Mouse (Mus musculus) liver, embryonic 11.5 days (tissue): ENCODE data around the gene Ptpn9. TPM values are rescaled to one million over a fixed set of nuclear protein-coding genes. Genes with fewer than 3 reads are reported as not detected.
"Not testable (repeated sequence)": the region's sequence is repeated elsewhere in the genome, so short reads cannot be mapped to it uniquely, and the experiment has no call there.

Experiments
- ATAC-seq: fragments of 200-750 bp; cut with Nextera tagmentation; replicated peaks from 2 replicates; pipeline ENCODE4 v1.8.0; 2017; ENCODE audit warnings: moderate number of reproducible peaks, mild to moderate bottlenecking, moderate TSS enrichment, moderate library complexity; ENCODE audit not compliant: low FRiP score
- DNase-seq: peaks from one replicate; pipeline ENCODE4 v3.0.0-alpha.2; 2017; ENCODE audit warnings: low spot score
- H3K27ac ChIP-seq: fragments of 300-500 bp; sonication (generic); 2 replicates; pipeline ENCODE4 v1.5.1; 2014; ENCODE audit warnings: mild to moderate bottlenecking, low read depth, low read length, control low read depth
- H3K27me3 ChIP-seq: fragments of 300-500 bp; sonication (generic); replicated peaks from 2 replicates; pipeline ENCODE4 v1.6.1; 2014; ENCODE audit warnings: low read length, mixed read lengths; ENCODE audit not compliant: control insufficient read depth, insufficient read depth
- H3K36me3 ChIP-seq: fragments of 300-500 bp; sonication (generic); 2 replicates; pipeline ENCODE4 v1.6.1; 2014; ENCODE audit warnings: mild to moderate bottlenecking, low read length, moderate library complexity, mixed read lengths; ENCODE audit not compliant: control insufficient read depth, insufficient read depth
- H3K4me1 ChIP-seq: fragments of 300-500 bp; sonication (generic); replicated peaks from 2 replicates; pipeline ENCODE4 v1.6.1; 2014; ENCODE audit warnings: low read length, mixed read lengths; ENCODE audit not compliant: control insufficient read depth, insufficient read depth
- H3K4me2 ChIP-seq: fragments of 300-500 bp; sonication (generic); 2 replicates; pipeline ENCODE4 v1.6.1; 2014; ENCODE audit warnings: mild to moderate bottlenecking, control low read depth, moderate library complexity
- H3K4me3 ChIP-seq: fragments of 300-500 bp; sonication (generic); 2 replicates; pipeline ENCODE4 v1.5.1; 2014; ENCODE audit warnings: low read depth, low read length, control low read depth
- H3K9ac ChIP-seq: fragments of 300-500 bp; sonication (generic); 2 replicates; pipeline ENCODE4 v1.6.1; 2014; ENCODE audit warnings: low read depth, low read length, control low read depth
- H3K9me3 ChIP-seq: fragments of 300-500 bp; sonication (generic); 2 replicates; pipeline ENCODE4 v1.6.1; 2016; ENCODE audit warnings: low read length, inconsistent platforms, mixed read lengths; ENCODE audit not compliant: control insufficient read depth
- WGBS: fragments of 180-500 bp; shearing (Covaris S2); extraction: QIAGEN DNeasy Blood & Tissue Kit; methylation state at CpG from one replicate; pipeline ENCODE4 v1.1.7; 2014; 5-methylcytosine and 5-hydroxymethylcytosine counted together
- polyA plus RNA-seq: library from polyadenylated mRNA; unstranded; fragments of >200 nt; fragmentation: Nextera tagmentation; extraction: Ambion mirVana; gene quantifications from 2 replicates; pipeline ENCODE4 v1.2.1, GENCODE M21; 2014

Gene Ptpn9
- 14.0 and 14.8 TPM in 2 replicates for polyA plus RNA-seq

DNA sequence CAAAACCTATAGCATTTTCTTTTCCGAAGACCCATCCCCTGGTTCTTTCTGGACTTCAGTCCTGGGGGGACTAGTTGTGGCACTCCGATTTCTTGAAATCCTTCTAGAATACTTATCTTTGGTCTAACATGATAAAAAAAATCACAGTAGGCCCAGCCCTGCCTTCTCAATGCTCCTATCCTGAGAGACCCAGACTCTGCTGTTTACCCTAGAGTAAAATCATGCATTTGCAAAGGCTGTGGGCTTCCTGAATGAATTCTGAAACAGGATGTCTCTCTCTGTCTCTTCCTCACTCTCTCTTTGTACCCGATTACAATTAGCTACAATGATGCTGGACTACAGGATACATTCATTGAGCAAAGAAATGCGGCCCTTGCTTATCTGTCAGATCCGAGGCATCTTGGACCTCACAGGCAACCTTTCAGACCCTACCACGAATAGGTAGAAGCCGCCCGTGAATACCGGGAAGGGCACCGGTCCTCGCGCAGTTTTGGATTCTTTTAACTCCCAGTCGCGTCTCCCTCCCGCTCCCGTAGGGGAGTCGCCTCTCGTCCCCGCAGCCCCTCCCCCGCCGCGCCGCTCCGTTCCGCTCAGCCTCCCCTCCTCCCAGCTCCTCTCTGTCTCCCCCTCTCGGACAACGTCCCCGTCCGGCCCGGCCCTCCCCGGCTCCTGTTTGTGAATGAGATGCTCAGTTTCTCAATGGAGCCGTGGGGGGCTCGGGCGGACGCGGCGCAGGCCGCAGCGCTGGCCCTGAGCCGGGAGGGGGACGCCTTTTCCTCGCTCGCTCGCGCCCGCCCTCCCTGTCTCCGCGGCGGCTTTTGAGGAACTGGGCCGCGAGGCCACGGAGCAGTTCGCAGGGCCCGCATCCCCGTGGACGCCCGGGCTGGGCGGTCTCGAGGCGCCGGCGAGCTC is at the start of gene Ptpn9:
Gene Ptpn9 (plus strand): TSS at position 638 of the 912 bp plus-strand sequence.
- DNase-seq, result peak; percentile 88
- Histone ChIP-seq H3K9ac (peak within 1 kb of the TSS; percentile 91), H3K4me3 (peak within 1 kb of the TSS; percentile 89), H3K36me3 (no peaks in the 10 kb centered on the region), H3K4me2 (peak within 1 kb of the TSS; percentile 90), H3K4me1 (peaks cover 8% of the 10 kb centered on the region), H3K27ac (peak within 1 kb of the TSS; percentile 89), H3K9me3 (no peaks in the 10 kb centered on the region), H3K27me3 (no peaks in the 10 kb centered on the region)
- 3% methylated on average over 61 of the region's 62 CpGs for WGBS
- peak; percentile 82 for ATAC-seq

GRCm38 (mm10) chr9:56947481-56947880 is 47.2 kb upstream of the Ptpn9 start:
- not testable (repeated sequence) for H3K4me3 ChIP-seq, H3K27me3 ChIP-seq, H3K36me3 ChIP-seq, H3K4me2 ChIP-seq, H3K9ac ChIP-seq, DNase-seq, ATAC-seq, H3K27ac ChIP-seq, H3K9me3 ChIP-seq, H3K4me1 ChIP-seq
- 17% methylated on average over 3 of the region's 3 CpGs for whole genome bisulfite sequencing

- H3K27me3 ChIP-seq, H3K9ac ChIP-seq, H3K36me3 ChIP-seq, H3K4me2 ChIP-seq, H3K27ac ChIP-seq, DNase-seq, H3K4me3 ChIP-seq, ATAC-seq, H3K4me1 ChIP-seq, H3K9me3 ChIP-seq: not testable (repeated sequence)
- 62% methylated on average over 5 of the region's 5 CpGs for WGBS
These were observed 46.0 kb upstream of the Ptpn9 start for GRCm38 (mm10) chr9:56948699-56949098.

DNA sequence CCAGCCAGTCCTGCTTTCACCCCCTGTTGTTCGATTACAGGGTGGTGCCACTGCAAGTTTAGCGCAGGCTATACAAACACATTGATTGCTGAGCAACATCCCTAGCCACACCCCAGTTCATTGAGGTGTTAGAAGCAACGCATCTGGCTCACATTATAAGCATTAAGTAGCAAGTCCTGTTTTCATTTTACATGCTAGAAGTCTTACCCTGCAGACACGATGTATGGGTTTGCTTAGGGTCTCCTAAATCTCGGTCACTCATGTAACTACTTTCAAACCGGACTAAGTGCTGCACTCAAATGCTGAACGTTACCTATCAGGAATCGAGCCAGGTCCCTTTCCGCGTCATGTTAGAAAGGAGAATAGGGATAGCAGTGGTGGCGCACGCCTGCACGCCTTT is 45.0 kb upstream of the Ptpn9 start:
- Histone ChIP-seq H3K4me1 (peaks cover 5% of the 10 kb centered on the region; the same call in 1 of the 2 replicates), H3K36me3 (no peaks in the 10 kb centered on the region), H3K9ac (peak overlapping the region; percentile 48), H3K4me2 (peak overlapping the region; percentile 69), H3K4me3 (peak overlapping the region; percentile 42), H3K27me3 (no peaks in the 10 kb centered on the region), H3K27ac (no peak overlapping the region), H3K9me3 (no peaks in the 10 kb centered on the region)
- 22% methylated on average over 13 of the region's 13 CpGs for WGBS
- no peak for DNase-seq
- no peak for ATAC-seq

- no peaks in the 10 kb centered on the region for H3K27me3 ChIP-seq
- H3K9me3 ChIP-seq, result no peaks in the 10 kb centered on the region
- peak within 1 kb of the TSS; percentile 69 for H3K4me2 ChIP-seq
- H3K27ac ChIP-seq, result peak within 1 kb of the TSS; percentile 83
- peak; percentile 94 for DNase-seq
- under 1% methylated on average over 50 of the region's 50 CpGs for WGBS
- peaks cover 5% of the 10 kb centered on the region; the same call in 1 of the 2 replicates for H3K4me1 ChIP-seq
- ATAC-seq, result peak; percentile 100
- peak within 1 kb of the TSS; percentile 67 for H3K4me3 ChIP-seq
- H3K36me3 ChIP-seq, result 0 out of 2 replicates have a peak, but pooled peaks cover 1% of the 10 kb centered on the region
- peak within 1 kb of the TSS; percentile 74 for H3K9ac ChIP-seq
These were observed 44.0 kb upstream of the Ptpn9 start, which contains the start of gene Snupn for GRCm38 (mm10) chr9:56950414-56951400. Gene Snupn, plus strand, starts transcription at chr9:56950878.

- Histone ChIP-seq H3K4me3 (no peak overlapping the region), H3K9me3 (no peaks in the 10 kb centered on the region), H3K4me1 (peaks cover 5% of the 10 kb centered on the region; the same call in 1 of the 2 replicates), H3K27me3 (no peaks in the 10 kb centered on the region), H3K36me3 (0 out of 2 replicates have a peak, but pooled peaks cover 3% of the 10 kb centered on the region), H3K4me2 (no peak overlapping the region), H3K27ac (no peak overlapping the region), H3K9ac (no peak overlapping the region)
- 94% methylated on average over 1 of the region's 1 CpGs for WGBS
- no peak for DNase-seq
- ATAC-seq, result no peak
These were observed 41.2 kb upstream of the Ptpn9 start for GRCm38 (mm10) chr9:56953562-56953961.

DNA sequence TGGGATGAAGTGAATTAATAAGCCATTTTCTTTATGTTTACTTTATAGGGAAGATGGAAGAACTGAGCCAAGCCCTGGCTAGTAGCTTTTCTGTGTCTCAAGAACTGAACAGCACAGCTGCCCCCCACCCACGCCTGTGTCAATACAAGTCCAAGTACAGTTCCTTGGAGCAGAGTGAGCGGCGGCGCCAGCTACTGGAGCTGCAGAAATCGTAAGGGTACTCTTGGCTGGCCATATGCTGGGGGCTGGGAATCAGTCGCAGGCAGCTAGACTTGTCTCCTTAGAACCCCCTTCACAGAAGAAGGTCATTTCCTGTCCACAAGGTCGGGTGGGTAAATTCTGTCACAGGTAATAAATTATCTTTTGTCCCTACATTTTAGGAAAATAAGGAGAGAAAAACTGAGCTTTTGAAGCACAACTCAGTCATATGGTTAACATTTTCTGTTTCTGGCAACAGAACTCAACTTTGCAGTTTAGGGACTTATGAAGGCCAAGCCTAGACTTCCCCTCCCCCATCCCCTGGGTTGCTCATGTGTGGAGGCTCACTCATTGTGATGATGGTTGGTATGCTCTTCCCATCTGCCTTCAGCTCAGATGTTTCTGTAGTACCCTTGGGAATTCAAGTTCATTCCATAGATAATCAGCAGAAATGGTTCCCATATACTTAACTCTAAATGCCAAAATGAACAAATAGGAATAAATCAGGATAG is 37.6 kb upstream of the Ptpn9 start:
- Histone ChIP-seq H3K27ac (no peak overlapping the region), H3K4me2 (no peak overlapping the region), H3K9ac (no peak overlapping the region), H3K4me3 (no peak overlapping the region), H3K9me3 (no peaks in the 10 kb centered on the region), H3K4me1 (no peaks in the 10 kb centered on the region; the same call in 1 of the 2 replicates), H3K36me3 (peaks cover 7% of the 10 kb centered on the region; the same call in 1 of the 2 replicates), H3K27me3 (no peaks in the 10 kb centered on the region)
- ATAC-seq (no peak), DNase-seq (no peak)
- 75% methylated on average over 7 of the region's 7 CpGs for WGBS

DNA sequence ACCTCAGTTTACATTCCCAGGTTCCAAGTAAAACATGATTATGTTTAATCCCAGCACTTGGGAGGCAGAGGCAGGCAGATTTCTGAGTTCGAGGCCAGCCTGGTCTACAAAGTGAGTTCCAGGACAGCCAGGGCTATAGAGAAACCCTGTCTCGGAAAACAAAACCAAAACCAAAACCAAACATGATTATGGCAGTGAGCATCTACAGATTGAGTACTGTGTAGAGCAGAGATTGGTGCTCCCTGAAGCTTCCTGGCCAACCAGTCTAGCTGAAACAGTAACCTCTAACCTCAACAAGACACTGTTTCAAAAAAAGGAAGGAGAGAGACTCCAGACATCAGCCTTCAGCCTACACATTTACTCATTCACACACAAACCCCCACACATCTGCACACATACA is 36.0 kb upstream of the Ptpn9 start:
- no peaks in the 10 kb centered on the region for H3K27me3 ChIP-seq

More for the DNA sequence above, 36.0 kb upstream of the Ptpn9 start:
- 84% methylated on average over 2 of the region's 2 CpGs for WGBS
- H3K36me3 ChIP-seq, result peaks cover 7% of the 10 kb centered on the region; the same call in 1 of the 2 replicates
- H3K9ac ChIP-seq, result no peak overlapping the region
- no peak overlapping the region for H3K4me3 ChIP-seq
- no peak for ATAC-seq
- no peaks in the 10 kb centered on the region for H3K4me1 ChIP-seq
- DNase-seq, result no peak
- no peak overlapping the region for H3K4me2 ChIP-seq
- H3K27ac ChIP-seq, result no peak overlapping the region
- H3K9me3 ChIP-seq, result no peaks in the 10 kb centered on the region
